Mouse (Mus musculus) midbrain, embryonic 13.5 days (tissue): ENCODE measurements around the gene Pate2. TPM values are rescaled to one million over a fixed set of nuclear protein-coding genes. Genes with fewer than 3 reads are reported as not detected.
"Not testable (repeated sequence)": the region's sequence is repeated elsewhere in the genome, so short reads cannot be mapped to it uniquely, and the experiment has no call there.

ENCODE experiments used
- ATAC-seq: fragments of 200-750 bp; cut with Nextera tagmentation; 2 replicates; pipeline ENCODE4 v1.8.0; 2017; ENCODE audit warnings: mild to moderate bottlenecking, moderate TSS enrichment, moderate library complexity
- H3K27ac ChIP-seq: fragments of 300-500 bp; sonication (generic); 2 replicates; pipeline ENCODE4 v1.5.1; 2015; ENCODE audit warnings: inconsistent platforms, mild to moderate bottlenecking, moderate library complexity
- H3K27me3 ChIP-seq: fragments of 300-500 bp; sonication (generic); 2 replicates; pipeline ENCODE4 v1.6.1; 2015; ENCODE audit warnings: mild to moderate bottlenecking, inconsistent platforms
- H3K36me3 ChIP-seq: fragments of 300-500 bp; sonication (generic); 2 replicates; pipeline ENCODE4 v1.6.1; 2015; ENCODE audit warnings: mild to moderate bottlenecking, inconsistent platforms
- H3K4me1 ChIP-seq: fragments of 300-500 bp; sonication (generic); replicated peaks from 2 replicates; pipeline ENCODE4 v1.6.1; 2015; ENCODE audit warnings: inconsistent platforms
- H3K4me2 ChIP-seq: fragments of 300-500 bp; sonication (generic); replicated peaks from 2 replicates; pipeline ENCODE4 v1.6.1; 2015; ENCODE audit warnings: moderate library complexity, mild to moderate bottlenecking, inconsistent platforms
- H3K4me3 ChIP-seq: fragments of 300-500 bp; sonication (generic); replicated peaks from 2 replicates; pipeline ENCODE4 v1.5.1; 2015; ENCODE audit warnings: mild to moderate bottlenecking, inconsistent platforms
- H3K9ac ChIP-seq: fragments of 300-500 bp; sonication (generic); replicated peaks from 2 replicates; pipeline ENCODE4 v1.6.1; 2015; ENCODE audit warnings: mild to moderate bottlenecking, inconsistent platforms
- H3K9me3 ChIP-seq: fragments of 300-500 bp; sonication (generic); 2 replicates; pipeline ENCODE4 v1.6.1; 2016; ENCODE audit warnings: mild to moderate bottlenecking, inconsistent platforms
- WGBS: fragments of 180-500 bp; shearing (Covaris S2); methylation state at CpG from one replicate; pipeline ENCODE4 v1.1.7; 2015; 5-methylcytosine and 5-hydroxymethylcytosine counted together
- polyA plus RNA-seq: library from polyadenylated mRNA; unstranded; fragments of >200 nt; fragmentation: Nextera tagmentation; extraction: Ambion mirVana; gene quantifications from 2 replicates; pipeline ENCODE4 v1.2.1, GENCODE M21; 2015

Gene Pate2
- polyA plus RNA-seq, 1 experiment from 2014 or later = 2.1 TPM

DNA sequence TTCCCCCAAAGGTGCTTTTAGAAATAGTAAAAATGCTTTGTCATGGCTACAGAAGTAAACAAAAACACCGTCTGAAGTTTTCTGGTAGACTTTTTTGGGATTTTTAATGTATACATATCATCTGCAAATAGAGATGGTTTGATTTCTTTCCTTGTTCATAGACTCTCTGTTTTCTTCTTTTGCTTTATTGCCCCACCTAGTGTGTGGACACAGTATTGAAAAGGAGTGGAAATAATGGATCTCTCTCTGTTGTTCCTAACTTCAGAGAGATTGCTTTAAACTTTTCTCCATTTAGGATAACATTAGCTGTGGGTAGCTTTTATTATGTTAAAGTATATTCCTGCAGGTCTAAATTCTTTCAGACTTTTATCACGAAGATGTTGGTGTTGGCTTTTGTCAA is 43.9 kb downstream of the Pate2 start:
- WGBS = 32% methylated on average over 2 of the region's 2 CpGs
- Histone ChIP-seq H3K4me3 (no peak overlapping the region), H3K9ac (no peak overlapping the region), H3K4me2 (no peak overlapping the region), H3K27me3 (no peaks in the 10 kb centered on the region), H3K4me1 (no peaks in the 10 kb centered on the region), H3K9me3 (no peaks in the 10 kb centered on the region), H3K36me3 (no peaks in the 10 kb centered on the region), H3K27ac (no peak overlapping the region)
- no peak for ATAC-seq

DNA sequence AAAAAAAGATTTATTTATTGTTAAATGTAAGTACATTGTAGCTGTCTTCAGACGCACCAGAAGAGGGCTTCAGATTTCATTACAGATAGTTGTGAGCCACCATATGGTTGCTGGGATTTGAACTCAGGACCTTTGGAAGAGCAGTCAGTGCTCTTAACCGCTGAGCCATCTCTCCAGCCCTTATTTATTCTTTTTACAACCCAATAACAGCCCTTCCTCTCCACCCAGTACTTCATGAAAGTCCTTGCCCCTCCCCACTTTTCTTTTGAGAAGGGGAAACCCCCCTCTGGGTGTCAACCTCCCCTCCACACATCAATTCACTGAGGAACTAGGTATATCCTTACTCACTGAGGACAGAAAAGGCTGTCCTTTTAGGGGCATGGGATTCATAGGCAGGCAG is 46.7 kb downstream of the Pate2 start:
- not testable (repeated sequence) for ATAC-seq, H3K4me2 ChIP-seq, H3K27me3 ChIP-seq, H3K9me3 ChIP-seq, H3K27ac ChIP-seq, H3K4me3 ChIP-seq, H3K36me3 ChIP-seq, H3K4me1 ChIP-seq, H3K9ac ChIP-seq
- WGBS = 72% methylated on average over 2 of the region's 2 CpGs

DNA sequence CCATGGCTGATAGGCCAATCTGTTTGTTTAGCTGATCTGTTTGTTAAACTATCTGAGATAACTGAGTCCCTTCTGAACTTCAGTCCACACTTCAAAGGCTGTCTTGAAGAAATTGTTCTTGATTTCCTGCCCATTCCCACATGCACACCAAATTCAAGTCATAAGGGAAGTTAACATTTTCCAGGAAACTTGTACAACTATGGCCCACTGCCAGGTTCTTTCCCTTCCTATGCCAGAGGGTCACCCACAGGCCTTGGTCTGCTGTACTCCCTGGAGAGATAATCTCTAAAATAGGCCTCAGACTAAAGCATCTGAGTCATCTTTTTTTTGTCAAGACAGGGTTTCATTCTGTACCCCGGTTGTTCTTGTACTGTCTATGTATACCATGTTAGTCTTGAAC is 62.9 kb downstream of the Pate2 start:
- no peaks in the 10 kb centered on the region for H3K36me3 ChIP-seq
- WGBS = 91% methylated on average over 1 of the region's 1 CpGs
- H3K9ac ChIP-seq = no peak overlapping the region
- ATAC-seq = no peak
- no peaks in the 10 kb centered on the region for H3K4me1 ChIP-seq
- H3K9me3 ChIP-seq = no peaks in the 10 kb centered on the region
- H3K27me3 ChIP-seq = no peaks in the 10 kb centered on the region
- no peak overlapping the region for H3K27ac ChIP-seq
- no peak overlapping the region for H3K4me2 ChIP-seq
- H3K4me3 ChIP-seq = no peak overlapping the region

DNA sequence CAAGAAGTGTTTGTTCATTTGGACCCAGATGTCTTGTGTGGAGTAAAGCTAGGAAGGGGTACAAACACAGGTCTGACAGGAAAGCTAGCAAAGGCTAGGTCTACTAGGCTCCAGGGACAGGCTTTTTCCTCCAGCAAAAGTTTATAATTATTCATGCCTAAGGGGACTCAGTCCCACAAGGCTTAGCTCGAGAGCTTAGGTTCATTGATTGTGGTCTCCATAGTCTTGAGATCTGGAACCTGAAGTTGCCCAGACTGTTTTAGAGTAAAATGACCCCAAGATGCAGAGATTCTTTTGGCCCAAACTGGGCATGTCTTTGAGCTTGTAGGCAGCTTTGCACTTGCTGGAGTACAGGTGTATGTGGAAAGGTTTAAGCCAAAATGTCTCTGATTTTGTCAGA is 78.0 kb downstream of the Pate2 start, which contains the start of gene Pate3:
Gene Pate3, minus strand, starts transcription at position 101 of the 400 bp plus-strand sequence.
- no peaks in the 10 kb centered on the region for H3K36me3 ChIP-seq
- H3K4me2 ChIP-seq = no peak within 1 kb of the TSS
- H3K4me3 ChIP-seq = no peak within 1 kb of the TSS
- WGBS = 74% methylated on average over 1 of the region's 1 CpGs
- ATAC-seq = no peak
- no peaks in the 10 kb centered on the region for H3K27me3 ChIP-seq
- no peak within 1 kb of the TSS for H3K9ac ChIP-seq
- H3K4me1 ChIP-seq = no peaks in the 10 kb centered on the region
- no peak within 1 kb of the TSS for H3K27ac ChIP-seq
- H3K9me3 ChIP-seq = peaks cover 9% of the 10 kb centered on the region; the same call in 1 of the 2 replicates

DNA sequence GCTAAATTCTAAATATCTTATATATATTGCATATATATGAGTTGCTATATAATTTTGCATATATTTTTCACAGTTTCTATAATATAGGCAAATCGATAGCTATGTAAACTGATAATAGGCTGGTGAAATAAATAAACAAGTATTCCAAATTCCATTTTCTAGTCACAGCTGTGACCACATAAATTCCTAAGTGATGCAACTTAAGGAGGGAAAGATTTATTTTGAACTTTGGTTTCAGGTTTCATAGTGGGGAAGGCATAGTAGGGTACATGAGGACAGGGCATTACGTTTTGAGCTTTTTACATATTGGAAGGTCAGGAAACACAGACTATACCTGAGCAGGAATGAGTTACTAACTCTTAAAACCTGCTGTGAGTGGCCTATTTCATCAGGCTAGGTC is 103.5 kb downstream of the Pate2 start:
- 94% methylated on average over 2 of the region's 2 CpGs for WGBS

DNA sequence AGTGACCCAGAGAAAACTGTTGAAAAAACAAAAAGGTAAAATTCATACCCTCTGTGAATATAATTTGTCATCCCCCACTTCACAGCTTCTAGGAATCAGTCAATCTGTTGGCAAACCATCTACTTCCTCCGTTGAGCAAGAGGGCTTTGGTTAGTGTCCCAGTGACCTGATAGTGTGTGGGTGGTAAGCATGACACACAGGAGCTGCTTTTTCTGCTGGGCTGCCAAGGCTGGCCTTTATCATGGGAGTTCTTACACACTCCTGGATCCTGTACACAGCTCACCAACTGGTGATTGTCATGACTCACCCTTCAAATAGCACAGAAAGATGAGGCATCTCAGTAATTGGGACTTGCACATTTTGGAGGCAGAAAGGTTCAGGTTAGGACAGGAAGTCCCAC is 116.9 kb downstream of the Pate2 start, which contains the start of gene Pate1:
Gene Pate1, minus strand, starts transcription at position 378 of the 400 bp plus-strand sequence.
- H3K27me3 ChIP-seq = no peaks in the 10 kb centered on the region
- H3K9me3 ChIP-seq = no peaks in the 10 kb centered on the region
- no peak within 1 kb of the TSS for H3K4me3 ChIP-seq
- no peak within 1 kb of the TSS for H3K4me2 ChIP-seq
- H3K9ac ChIP-seq = no peak within 1 kb of the TSS
- H3K27ac ChIP-seq = no peak within 1 kb of the TSS
- ATAC-seq = no peak
- no peaks in the 10 kb centered on the region for H3K4me1 ChIP-seq
- WGBS = 58% methylated on average over 1 of the region's 1 CpGs
- H3K36me3 ChIP-seq = no peaks in the 10 kb centered on the region

More for the DNA sequence above, 103.5 kb downstream of the Pate2 start:
- no peak overlapping the region for H3K4me2 ChIP-seq
- peaks cover 3% of the 10 kb centered on the region; the same call in 1 of the 2 replicates for H3K9me3 ChIP-seq
- H3K36me3 ChIP-seq = no peaks in the 10 kb centered on the region
- no peak for ATAC-seq
- H3K27ac ChIP-seq = no peak overlapping the region
- no peak overlapping the region for H3K4me3 ChIP-seq
- H3K4me1 ChIP-seq = no peaks in the 10 kb centered on the region
- H3K27me3 ChIP-seq = no peaks in the 10 kb centered on the region
- no peak overlapping the region for H3K9ac ChIP-seq

DNA sequence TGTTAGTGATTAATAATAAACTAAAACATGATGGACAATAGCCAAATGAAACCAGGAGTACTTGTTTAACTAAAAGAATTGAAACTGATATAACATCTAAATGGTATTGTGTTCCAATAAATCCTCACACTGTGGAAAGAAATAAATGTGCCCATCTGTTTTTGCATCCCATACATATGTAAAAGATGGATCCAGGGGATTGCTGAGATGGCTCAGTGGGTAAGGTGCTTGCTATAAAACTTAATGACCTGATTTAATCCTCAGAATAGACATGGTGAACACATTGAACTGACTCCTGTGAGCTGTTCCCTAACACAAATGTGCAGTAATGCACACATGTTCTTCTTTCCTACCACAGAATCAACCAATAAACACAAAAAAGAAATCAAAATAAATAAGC is 121.8 kb downstream of the Pate2 start:
- Histone ChIP-seq H3K27ac (no peak overlapping the region), H3K4me2 (no peak overlapping the region), H3K36me3 (no peaks in the 10 kb centered on the region), H3K4me1 (no peaks in the 10 kb centered on the region), H3K4me3 (no peak overlapping the region), H3K27me3 (no peaks in the 10 kb centered on the region), H3K9ac (no peak overlapping the region), H3K9me3 (0 out of 2 replicates have a peak, but pooled peaks cover 6% of the 10 kb centered on the region)
- ATAC-seq = no peak

DNA sequence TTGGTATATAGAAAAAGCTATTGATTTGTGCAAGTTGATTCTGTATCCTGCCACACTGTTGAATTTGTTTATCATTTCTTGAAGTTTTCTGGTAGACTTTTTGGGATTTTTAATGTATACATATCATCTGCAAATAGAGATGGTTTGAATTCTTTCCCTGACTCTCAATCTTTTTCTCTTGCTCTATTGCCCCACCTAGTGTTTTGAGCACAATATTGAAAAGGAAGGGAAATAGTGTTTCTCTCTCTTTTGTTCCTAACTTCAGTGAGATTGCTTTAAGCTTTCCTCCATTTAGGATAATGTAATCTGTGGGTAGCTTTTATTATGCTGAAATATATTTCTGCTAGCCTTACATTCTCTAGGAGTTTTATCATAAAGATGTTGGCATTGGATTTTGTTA is 137.2 kb downstream of the Pate2 start:
- H3K27me3 ChIP-seq = no peaks in the 10 kb centered on the region
- no peak overlapping the region for H3K9ac ChIP-seq
- H3K9me3 ChIP-seq = 0 out of 2 replicates have a peak, but pooled peaks cover 5% of the 10 kb centered on the region

More for the DNA sequence above, 137.2 kb downstream of the Pate2 start:
- Histone ChIP-seq H3K36me3 (no peaks in the 10 kb centered on the region), H3K27ac (no peak overlapping the region), H3K4me2 (no peak overlapping the region), H3K4me3 (no peak overlapping the region), H3K4me1 (no peaks in the 10 kb centered on the region)
- ATAC-seq = no peak

Other genes with a start within 250 kb of the Pate2 start
- gene Cdon, start 149.2 kb upstream of the Pate2 start, polyA plus RNA-seq = 9.2 and 10.7 TPM in 2 replicates
- gene Gm1113, start 52.0 kb upstream of the Pate2 start, polyA plus RNA-seq = not detected in 2 replicates
- gene Ddx25, start 11.8 kb upstream of the Pate2 start, polyA plus RNA-seq = 18.2 and 19.1 TPM in 2 replicates
- gene Pus3, start 11.7 kb upstream of the Pate2 start, polyA plus RNA-seq = 17.8 and 19.5 TPM in 2 replicates
- gene Hyls1, start 114 bp downstream of the Pate2 start, polyA plus RNA-seq = 19.8 and 21.1 TPM in 2 replicates
- not detected in 2 replicates for gene Pate4, start 41.7 kb downstream of the Pate2 start, polyA plus RNA-seq
- gene Pate3, start 77.9 kb downstream of the Pate2 start, polyA plus RNA-seq = not detected in 2 replicates
- not detected in 2 replicates for gene Pate1, start 117.1 kb downstream of the Pate2 start, polyA plus RNA-seq
- gene Gm17677, start 170.8 kb downstream of the Pate2 start, polyA plus RNA-seq = not detected in 2 replicates
- gene Gm17727, start 207.8 kb downstream of the Pate2 start, polyA plus RNA-seq = not detected in 2 replicates
- gene Gm27235, start 219.8 kb downstream of the Pate2 start, polyA plus RNA-seq = not detected in 2 replicates
- not detected in 2 replicates for gene D730048I06Rik, start 219.8 kb downstream of the Pate2 start, polyA plus RNA-seq